Mouse (Mus musculus): ENCODE measurements around the gene Cit. TPM values are rescaled to one million over a fixed set of nuclear protein-coding genes. Genes with fewer than 3 reads are reported as not detected.

The Cit gene
- total and polyA plus RNA-seq, 3 experiments = 21.5 to 32.9 (median 24.1) TPM

- TF ChIP-seq SIN3A (IDR thresholded peaks at IDR 0.05; ENCODE audit: low read length) (peak; percentile 67; the same call in 1 of the 2 replicates), ELF1 (IDR thresholded peaks at IDR 0.05; ENCODE audit: low read depth, low read length) (peak; percentile 80), BHLHE40 (IDR thresholded peaks at IDR 0.05; ENCODE audit: borderline replicate concordance, low read depth, low read length) (no peak), USF2 (IDR thresholded peaks at IDR 0.05; ENCODE audit: borderline replicate concordance in 1 of 2, insufficient read depth in 1 of 2, low read depth in 1 of 2, low read length in 2 of 2) (no peak)
Measured at GRCm38 (mm10) chr5:115844766-115845634, at the start of gene Cit (continued).

DNA sequence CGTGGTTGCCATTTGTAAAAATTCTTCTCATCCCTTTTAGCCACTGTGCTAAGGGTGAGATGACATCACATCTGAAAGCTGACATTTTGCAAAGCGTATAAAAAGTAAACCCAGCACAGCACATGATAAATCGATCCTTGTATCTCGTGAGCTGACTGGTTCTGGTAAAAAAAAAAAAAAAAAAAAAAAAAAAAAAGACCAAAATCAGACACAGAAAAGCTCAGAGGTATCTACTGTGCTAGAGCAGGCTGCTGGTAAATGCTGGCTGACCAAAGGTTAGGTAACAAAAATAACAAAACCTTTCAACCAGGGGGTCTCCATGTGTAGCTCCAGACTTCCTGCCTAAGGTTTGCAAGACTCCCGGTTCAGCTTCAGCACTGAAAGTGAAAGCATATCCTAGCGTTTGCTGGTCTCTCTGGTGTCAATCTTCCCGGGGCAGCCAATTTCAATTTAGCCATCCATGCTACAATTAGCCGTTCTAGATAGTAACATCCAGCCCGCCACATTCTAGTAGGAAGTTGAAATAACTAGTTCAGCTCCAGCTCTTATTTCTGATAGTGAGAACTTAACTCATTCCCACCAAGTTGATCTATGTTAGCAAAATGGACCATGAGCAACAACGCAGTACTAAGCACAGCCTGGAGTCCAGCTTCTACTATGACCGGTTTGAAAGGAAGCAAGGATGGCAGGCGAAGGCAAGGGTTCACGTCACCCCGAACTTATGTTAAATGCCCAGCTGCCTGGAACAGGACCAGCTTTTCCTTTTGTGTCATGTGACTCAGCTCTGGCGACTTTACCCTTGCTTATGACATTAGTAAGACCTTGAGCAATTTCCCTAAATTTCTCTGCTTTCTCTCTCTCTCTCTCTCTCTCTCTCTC is 45.8 kb upstream of the Cit start:
- peak overlapping the region; percentile 60 to 64 for H3K4me3 ChIP-seq (ENCODE audit: control insufficient read depth in 1 of 2, insufficient read depth in 1 of 2, low read depth in 2 of 2, low read length in 2 of 2)

DNA sequence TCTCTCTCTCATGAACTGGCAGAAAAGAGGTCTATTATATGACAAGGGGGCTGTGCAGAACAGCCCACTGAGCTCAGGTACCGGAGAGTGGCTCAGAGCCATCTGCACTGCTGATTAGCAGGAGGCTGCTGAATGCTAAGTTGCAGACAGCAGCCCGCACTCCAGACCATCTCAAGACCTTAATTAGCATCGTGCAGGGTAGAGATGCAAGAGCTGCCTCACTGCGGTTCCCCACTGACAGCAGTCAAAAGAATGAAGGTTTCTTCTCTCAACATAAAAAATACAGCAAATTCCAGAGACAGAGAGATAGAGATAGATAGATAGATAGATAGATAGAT is 45.2 kb upstream of the Cit start:
- Histone ChIP-seq H3K36me3 (ENCODE audit: control insufficient read depth in 1 of 2, insufficient read depth in 2 of 2, low read length in 2 of 2) (no peaks in the 10 kb centered on the region), H3K4me3 (ENCODE audit: control insufficient read depth in 1 of 2, insufficient read depth in 1 of 2, low read depth in 2 of 2, low read length in 2 of 2) (no peak overlapping the region; a peak in 1 of 4 replicates), H3K79me2 (ENCODE audit: control insufficient read depth, insufficient read depth, low read length, poor library complexity) (no peaks in the 10 kb centered on the region), H3K9me3 (replicated peaks; ENCODE audit: insufficient read depth, low read length) (no peaks in the 10 kb centered on the region), H3K4me1 (ENCODE audit: control insufficient read depth in 1 of 2, insufficient read depth in 2 of 2, low read length in 2 of 2) (no peaks in the 10 kb centered on the region), H3K27ac (ENCODE audit: control insufficient read depth, low read depth, low read length) (no peak overlapping the region), H3K9ac (ENCODE audit: control insufficient read depth, low read depth, low read length, poor library complexity, severe bottlenecking) (no peak overlapping the region), H3K27me3 (ENCODE audit: control insufficient read depth in 1 of 2, insufficient read depth in 2 of 2, low read length in 2 of 2) (no peaks in the 10 kb centered on the region)
- TF ChIP-seq GATA1 (IDR thresholded peaks at IDR 0.05; ENCODE audit: low read depth, low read length) = peak; percentile 13; the same call in 1 of the 2 replicates
- no peak for TF ChIP-seq TBP (IDR thresholded peaks at IDR 0.05; ENCODE audit: low read depth, low read length)
- DNase-seq (ENCODE audit: low read depth, low spot score) = no peak

More for the DNA sequence above, 45.8 kb upstream of the Cit start:
- DNase-seq (ENCODE audit: low read depth, low spot score) = peak; percentile 40
- peak overlapping the region; percentile 59 for H3K9ac ChIP-seq (ENCODE audit: control insufficient read depth, low read depth, low read length, poor library complexity, severe bottlenecking)
- H3K27ac ChIP-seq (ENCODE audit: control insufficient read depth, low read depth, low read length) = no peak overlapping the region
- no peaks in the 10 kb centered on the region for H3K36me3 ChIP-seq (ENCODE audit: control insufficient read depth in 1 of 2, insufficient read depth in 2 of 2, low read length in 2 of 2)
- H3K79me2 ChIP-seq (ENCODE audit: control insufficient read depth, insufficient read depth, low read length, poor library complexity) = no peaks in the 10 kb centered on the region
- TF ChIP-seq MAX (IDR thresholded peaks at IDR 0.05; ENCODE audit: low read length) = no peak
- TF ChIP-seq USF1 (IDR thresholded peaks at IDR 0.05; ENCODE audit: low read depth, low read length) = peak; percentile 73
- 0 out of 2 replicates have a peak, but pooled peaks have one; percentile 18 for TF ChIP-seq SIN3A (IDR thresholded peaks at IDR 0.05; ENCODE audit: low read length)
- no peak for TF ChIP-seq MEF2A (IDR thresholded peaks at IDR 0.05; ENCODE audit: extremely low read depth, insufficient replicate concordance, low read depth, low read length, poor library complexity, severe bottlenecking)
- TF ChIP-seq ZC3H11A (IDR thresholded peaks at IDR 0.05; ENCODE audit: low read depth, low read length) = no peak
- TF ChIP-seq USF2 (IDR thresholded peaks at IDR 0.05; ENCODE audit: borderline replicate concordance in 1 of 2, insufficient read depth in 1 of 2, low read depth in 1 of 2, low read length in 2 of 2) = 0 out of 4 replicates have a peak, but pooled peaks of 1 of the 2 experiments have one; percentile 16
- TF ChIP-seq TAL1 (IDR thresholded peaks at IDR 0.05; ENCODE audit: low read length) = no peak
- TF ChIP-seq ZNF384 (IDR thresholded peaks at IDR 0.05; ENCODE audit: low read depth, low read length) = peak; percentile 75
- no peak for TF ChIP-seq MAZ (IDR thresholded peaks at IDR 0.05; ENCODE audit: low read depth, low read length)
- no peak for TF ChIP-seq ETS1 (IDR thresholded peaks at IDR 0.05; ENCODE audit: low read depth, low read length)
- TF ChIP-seq MYC (IDR thresholded peaks at IDR 0.05; ENCODE audit: low read depth, low read length) = no peak
- no peak for TF ChIP-seq GABPA (IDR thresholded peaks at IDR 0.05; ENCODE audit: low read depth, low read length)
- TF ChIP-seq JUND (IDR thresholded peaks at IDR 0.05; ENCODE audit: low read depth, low read length) = 0 out of 2 replicates have a peak, but pooled peaks have one; percentile 14
- no peaks in the 10 kb centered on the region for H3K27me3 ChIP-seq (ENCODE audit: control insufficient read depth in 1 of 2, insufficient read depth in 2 of 2, low read length in 2 of 2)
- no peaks in the 10 kb centered on the region for H3K9me3 ChIP-seq (replicated peaks; ENCODE audit: insufficient read depth, low read length)
- no peaks in the 10 kb centered on the region for H3K4me1 ChIP-seq (ENCODE audit: control insufficient read depth in 1 of 2, insufficient read depth in 2 of 2, low read length in 2 of 2)

Measured in MEL (cell line).